Mouse (Mus musculus): ENCODE measurements around the gene Bnipl. TPM values are rescaled to one million over a fixed set of nuclear protein-coding genes. Genes with fewer than 3 reads are reported as not detected.

The Bnipl gene
- polyA plus RNA-seq, 1 experiment, result 0.34 TPM

DNA sequence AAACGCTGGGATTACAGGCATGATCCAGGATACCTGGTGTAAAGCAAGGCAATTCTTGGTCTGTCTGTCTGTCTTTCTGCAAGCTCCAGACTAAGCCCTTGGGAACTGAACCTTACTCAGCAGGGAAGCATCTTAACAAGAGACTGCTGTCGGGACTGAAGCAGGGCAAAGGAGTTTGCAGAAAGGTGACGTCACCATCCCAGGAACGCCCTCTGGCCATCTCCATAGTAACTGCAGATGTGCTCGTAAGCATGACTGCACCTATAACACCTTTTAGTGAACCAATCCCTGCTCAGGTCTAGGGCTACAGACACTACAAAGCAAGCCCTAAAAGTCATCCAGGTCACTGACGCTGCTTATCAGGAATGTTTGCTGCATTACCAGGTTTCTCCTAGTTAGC, 26.7 kb downstream of the Bnipl start:
- H3K79me2 ChIP-seq (ENCODE audit: control insufficient read depth, insufficient read depth), result peaks cover 94% of the 10 kb centered on the region
- no peaks in the 10 kb centered on the region for H3K27me3 ChIP-seq (ENCODE audit: control insufficient read depth, insufficient read depth, insufficient read length)
- no peak overlapping the region for H3ac ChIP-seq (ENCODE audit: control insufficient read depth, insufficient read length, low read depth)
- peaks cover 70% of the 10 kb centered on the region for H3K36me3 ChIP-seq (ENCODE audit: control insufficient read depth, insufficient read depth)
- no peak for TF ChIP-seq CEBPB (IDR thresholded peaks at IDR 0.05; ENCODE audit: low read depth)
- no peak for TF ChIP-seq FOSL1 (IDR thresholded peaks at IDR 0.05; ENCODE audit: insufficient read depth, low read length, poor library complexity, severe bottlenecking)
- no peak for TF ChIP-seq MAX (IDR thresholded peaks at IDR 0.05)
- TF ChIP-seq MYOD1 (IDR thresholded peaks at IDR 0.05; ENCODE audit: control insufficient read depth, insufficient read length, low read depth), result no peak
- no peak for TF ChIP-seq CTCF (IDR thresholded peaks at IDR 0.05; ENCODE audit: control insufficient read depth, insufficient read depth, insufficient read length)
- no peak for TF ChIP-seq MYOG (IDR thresholded peaks at IDR 0.05; ENCODE audit: control insufficient read depth, extremely low read depth, insufficient read length)
- TF ChIP-seq USF1 (IDR thresholded peaks at IDR 0.05; ENCODE audit: low read depth), result no peak
- H3K79me3 ChIP-seq (ENCODE audit: low read depth), result peaks cover 71% of the 10 kb centered on the region
- no peak overlapping the region for H3K4me3 ChIP-seq (ENCODE audit: insufficient read depth, poor library complexity, severe bottlenecking)

DNA sequence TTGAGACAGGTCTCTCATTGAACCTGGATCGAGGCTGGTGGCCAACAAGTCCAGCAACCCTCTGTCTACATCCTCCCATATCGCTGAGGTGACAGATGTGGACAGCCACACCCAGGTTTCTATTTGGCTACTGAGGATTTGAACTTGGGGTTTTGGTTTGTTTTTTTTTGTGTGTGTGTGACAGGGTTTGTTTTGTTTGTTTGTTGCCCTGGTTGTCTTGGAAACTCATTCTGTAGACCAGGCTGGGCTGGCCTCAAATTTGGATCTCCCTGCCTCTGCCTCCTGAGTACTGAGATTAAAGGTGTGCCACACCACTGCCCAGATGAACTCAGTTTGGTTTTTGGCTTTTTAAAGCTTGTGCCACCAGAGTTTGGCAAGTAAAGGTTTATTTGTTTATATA, 28.0 kb downstream of the Bnipl start:
- Histone ChIP-seq H3ac (ENCODE audit: control insufficient read depth, insufficient read length, low read depth) (no peak overlapping the region), H3K4me3 (ENCODE audit: insufficient read depth, poor library complexity, severe bottlenecking) (no peak overlapping the region), H3K79me3 (ENCODE audit: low read depth) (peaks cover 65% of the 10 kb centered on the region), H3K36me3 (ENCODE audit: control insufficient read depth, insufficient read depth) (peaks cover 75% of the 10 kb centered on the region), H3K27me3 (ENCODE audit: control insufficient read depth, insufficient read depth, insufficient read length) (no peaks in the 10 kb centered on the region), H3K79me2 (ENCODE audit: control insufficient read depth, insufficient read depth) (peaks cover 82% of the 10 kb centered on the region)
- no peak for TF ChIP-seq CTCF (IDR thresholded peaks at IDR 0.05; ENCODE audit: control insufficient read depth, insufficient read depth, insufficient read length)
- no peak for TF ChIP-seq MYOD1 (IDR thresholded peaks at IDR 0.05; ENCODE audit: control insufficient read depth, insufficient read length, low read depth)
- no peak for TF ChIP-seq CEBPB (IDR thresholded peaks at IDR 0.05; ENCODE audit: low read depth)
- TF ChIP-seq USF1 (IDR thresholded peaks at IDR 0.05; ENCODE audit: low read depth), result no peak
- TF ChIP-seq MYOG (IDR thresholded peaks at IDR 0.05; ENCODE audit: control insufficient read depth, extremely low read depth, insufficient read length), result no peak
- no peak for TF ChIP-seq FOSL1 (IDR thresholded peaks at IDR 0.05; ENCODE audit: insufficient read depth, low read length, poor library complexity, severe bottlenecking)
- no peak for TF ChIP-seq MAX (IDR thresholded peaks at IDR 0.05)

DNA sequence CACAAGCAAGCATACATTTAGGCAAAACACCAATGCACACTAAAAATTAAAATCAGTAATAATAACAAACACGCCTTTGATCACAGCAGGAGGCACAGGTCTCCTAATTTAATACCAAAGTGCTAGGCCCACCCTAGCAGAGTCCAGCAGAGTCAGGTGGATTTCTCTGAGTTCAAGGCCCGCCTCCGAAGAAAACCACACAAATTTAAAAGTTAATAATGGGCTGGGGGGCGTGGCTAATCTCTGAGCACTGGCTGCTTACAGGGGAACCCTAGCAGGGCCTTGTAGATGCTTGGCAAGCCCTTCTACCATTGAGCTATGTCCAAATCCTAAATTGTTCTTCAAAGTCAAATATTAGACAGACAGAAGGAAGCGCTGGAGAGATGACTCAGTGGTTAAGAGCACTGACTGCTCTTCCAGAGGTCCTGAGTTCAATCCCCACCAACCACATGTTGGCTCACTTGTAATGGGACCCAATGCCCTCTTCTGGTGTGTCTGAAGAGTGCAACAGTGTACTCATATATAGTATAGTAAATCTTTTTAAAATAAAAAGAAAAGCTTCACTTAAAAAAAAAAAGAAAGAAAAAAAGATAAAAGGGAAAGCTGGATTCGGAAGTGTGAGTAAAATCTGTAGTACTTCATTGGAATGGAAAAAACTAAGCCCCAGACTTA, 32.4 kb downstream of the Bnipl start:
- H3K36me3 ChIP-seq (ENCODE audit: control insufficient read depth, insufficient read depth), result peaks cover 62% of the 10 kb centered on the region
- no peaks in the 10 kb centered on the region for H3K27me3 ChIP-seq (ENCODE audit: control insufficient read depth, insufficient read depth, insufficient read length)
- peaks cover 57% of the 10 kb centered on the region for H3K79me2 ChIP-seq (ENCODE audit: control insufficient read depth, insufficient read depth)
- no peak overlapping the region for H3ac ChIP-seq (ENCODE audit: control insufficient read depth, insufficient read length, low read depth)
- no peak for TF ChIP-seq CEBPB (IDR thresholded peaks at IDR 0.05; ENCODE audit: low read depth)
- TF ChIP-seq MYOG (IDR thresholded peaks at IDR 0.05; ENCODE audit: control insufficient read depth, extremely low read depth, insufficient read length), result no peak
- TF ChIP-seq MYOD1 (IDR thresholded peaks at IDR 0.05; ENCODE audit: control insufficient read depth, insufficient read length, low read depth), result no peak
- no peak for TF ChIP-seq MAX (IDR thresholded peaks at IDR 0.05)
- peaks cover 27% of the 10 kb centered on the region for H3K79me3 ChIP-seq (ENCODE audit: low read depth)
- no peak overlapping the region for H3K4me3 ChIP-seq (ENCODE audit: insufficient read depth, poor library complexity, severe bottlenecking)

DNA sequence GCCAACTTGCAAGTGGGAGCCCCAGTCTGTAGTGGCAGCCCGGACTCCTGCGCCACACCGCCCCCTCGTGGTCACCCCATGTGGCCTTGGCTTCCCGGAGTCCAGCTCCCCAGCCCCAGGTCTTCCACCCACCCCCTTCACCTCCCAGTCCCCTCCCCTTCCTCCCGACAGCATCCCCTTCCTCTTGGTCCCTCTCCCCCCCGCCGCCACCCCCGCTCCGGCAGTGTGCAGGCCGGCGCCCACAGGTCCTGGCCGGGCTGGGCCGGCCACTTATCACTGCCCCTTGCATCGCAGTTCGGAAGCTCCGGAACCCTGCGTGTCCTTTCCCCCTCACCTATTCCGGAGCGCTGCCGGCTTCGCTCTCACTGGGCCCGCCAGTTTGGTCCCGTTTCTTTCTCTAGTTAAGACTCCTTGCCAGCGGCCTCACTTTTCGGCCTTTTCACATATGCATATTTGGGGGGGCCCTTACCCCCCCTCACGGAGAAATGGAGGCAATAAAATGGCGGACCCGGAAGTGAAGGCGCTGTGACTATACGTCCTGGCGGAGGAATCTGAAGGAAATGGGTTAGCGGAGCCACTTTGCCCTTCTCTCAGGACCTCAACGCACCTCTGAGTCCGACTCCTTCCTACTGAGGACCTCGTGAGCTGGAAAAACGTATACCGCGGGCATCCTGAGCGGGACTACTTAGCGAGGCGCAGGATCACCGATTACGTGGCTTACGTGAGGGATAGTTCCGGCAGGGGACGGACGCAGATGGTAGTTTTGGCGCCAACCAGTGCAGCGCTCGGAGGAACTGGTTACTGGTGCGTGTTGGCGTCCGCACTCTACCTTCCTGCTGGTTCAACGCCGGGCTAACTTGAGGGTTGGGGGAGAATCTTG, 33.5 kb downstream of the Bnipl start, which contains the start of gene Gabpb2:
Gene Gabpb2, minus strand, starts transcription at position 662 of the 880 bp plus-strand sequence.
- H3K4me3 ChIP-seq (ENCODE audit: insufficient read depth, poor library complexity, severe bottlenecking), result peak within 1 kb of the TSS; percentile 57
- H3K36me3 ChIP-seq (ENCODE audit: control insufficient read depth, insufficient read depth), result peaks cover 56% of the 10 kb centered on the region
- TF ChIP-seq FOSL1 (IDR thresholded peaks at IDR 0.05; ENCODE audit: insufficient read depth, low read length, poor library complexity, severe bottlenecking), result no peak
- peak; percentile 89 for TF ChIP-seq MAX (IDR thresholded peaks at IDR 0.05)
- TF ChIP-seq CTCF (IDR thresholded peaks at IDR 0.05; ENCODE audit: control insufficient read depth, insufficient read depth, insufficient read length), result peak; percentile 96
- no peak for TF ChIP-seq USF1 (IDR thresholded peaks at IDR 0.05; ENCODE audit: low read depth)
- TF ChIP-seq MYOG (IDR thresholded peaks at IDR 0.05; ENCODE audit: control insufficient read depth, extremely low read depth, insufficient read length), result no peak
- no peak for TF ChIP-seq CEBPB (IDR thresholded peaks at IDR 0.05; ENCODE audit: low read depth)
- TF ChIP-seq MYOD1 (IDR thresholded peaks at IDR 0.05; ENCODE audit: control insufficient read depth, insufficient read length, low read depth), result peak; percentile 36
- H3K79me2 ChIP-seq (ENCODE audit: control insufficient read depth, insufficient read depth), result peaks cover 49% of the 10 kb centered on the region
- no peaks in the 10 kb centered on the region for H3K27me3 ChIP-seq (ENCODE audit: control insufficient read depth, insufficient read depth, insufficient read length)
- H3K79me3 ChIP-seq (ENCODE audit: low read depth), result peaks cover 17% of the 10 kb centered on the region
- peak within 1 kb of the TSS; percentile 85 for H3ac ChIP-seq (ENCODE audit: control insufficient read depth, insufficient read length, low read depth)

DNA sequence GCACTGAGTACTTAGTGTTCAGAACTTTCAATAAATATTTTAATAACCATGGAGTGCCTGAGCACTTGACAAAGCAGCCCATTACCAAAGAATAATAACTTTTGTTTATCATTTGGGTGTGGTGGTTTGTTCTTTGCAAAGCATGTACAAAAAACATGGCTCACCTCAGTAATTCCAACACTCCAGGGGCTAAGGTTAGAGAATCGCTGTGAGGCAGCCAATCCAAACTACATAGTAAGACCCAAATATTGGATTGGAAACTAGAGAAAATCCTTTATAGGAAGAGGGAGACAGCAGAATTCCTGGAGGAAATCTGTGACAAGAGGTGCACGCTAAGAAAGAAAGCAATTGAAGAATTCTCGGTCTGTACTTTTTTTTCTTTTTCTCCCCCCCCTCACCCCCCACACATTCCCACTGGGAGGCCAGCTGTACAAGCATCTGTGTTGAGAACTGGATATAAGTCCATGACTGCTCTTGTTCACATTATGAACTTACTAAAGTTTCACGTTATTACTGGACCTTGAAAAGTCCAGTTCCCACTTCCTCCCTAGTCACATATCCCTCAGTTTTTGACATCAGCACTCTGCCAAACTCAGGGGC, 34.2 kb downstream of the Bnipl start:
- Histone ChIP-seq H3K79me2 (ENCODE audit: control insufficient read depth, insufficient read depth) (peaks cover 45% of the 10 kb centered on the region), H3ac (ENCODE audit: control insufficient read depth, insufficient read length, low read depth) (peak overlapping the region; percentile 16), H3K4me3 (ENCODE audit: insufficient read depth, poor library complexity, severe bottlenecking) (peak overlapping the region; percentile 57), H3K27me3 (ENCODE audit: control insufficient read depth, insufficient read depth, insufficient read length) (no peaks in the 10 kb centered on the region), H3K79me3 (ENCODE audit: low read depth) (peaks cover 16% of the 10 kb centered on the region), H3K36me3 (ENCODE audit: control insufficient read depth, insufficient read depth) (peaks cover 56% of the 10 kb centered on the region)
- TF ChIP-seq USF1 (IDR thresholded peaks at IDR 0.05; ENCODE audit: low read depth), result no peak
- no peak for TF ChIP-seq MAX (IDR thresholded peaks at IDR 0.05)
- no peak for TF ChIP-seq MYOD1 (IDR thresholded peaks at IDR 0.05; ENCODE audit: control insufficient read depth, insufficient read length, low read depth)
- no peak for TF ChIP-seq FOSL1 (IDR thresholded peaks at IDR 0.05; ENCODE audit: insufficient read depth, low read length, poor library complexity, severe bottlenecking)
- no peak for TF ChIP-seq CEBPB (IDR thresholded peaks at IDR 0.05; ENCODE audit: low read depth)
- TF ChIP-seq CTCF (IDR thresholded peaks at IDR 0.05; ENCODE audit: control insufficient read depth, insufficient read depth, insufficient read length), result no peak
- TF ChIP-seq MYOG (IDR thresholded peaks at IDR 0.05; ENCODE audit: control insufficient read depth, extremely low read depth, insufficient read length), result no peak
